ENCODE assay signal across 1 mouse cellular context in genomic region chr15:83036089-83036488, GRCm38 (mm10).
TF ChIP-seq lines count a peak whose summit lies in the region.

No protein-coding gene starts in this region.

TF ChIP-seq in MEL, 35 proteins besides CTCF, POLR2A, EP300 and RAD21 (continued from another document):
- TF ChIP-seq NELFE (IDR thresholded peaks at IDR 0.05; ENCODE audit: low read depth, low read length) (peak; percentile 74), MAZ (IDR thresholded peaks at IDR 0.05; ENCODE audit: low read depth, low read length) (peak; percentile 31; the same call in 1 of the 2 replicates), ETS1 (IDR thresholded peaks at IDR 0.05; ENCODE audit: low read depth, low read length) (peak; percentile 58), ZKSCAN1 (IDR thresholded peaks at IDR 0.05; ENCODE audit: low read depth, low read length) (no peak)
